Mouse (Mus musculus) hindbrain, embryonic 15.5 days (tissue): ENCODE measurements around the gene Ptgs2. TPM values are rescaled to one million over a fixed set of nuclear protein-coding genes. Genes with fewer than 3 reads are reported as not detected.

Source experiments
- microRNA-seq: library from miRNA; unstranded; fragments of <30 nt; microRNA quantifications from one replicate; pipeline ENCODE4, GENCODE M21; 2016
- polyA plus RNA-seq: library from polyadenylated mRNA; unstranded; fragments of >200 nt; fragmentation: Nextera tagmentation; extraction: Ambion mirVana; gene quantifications from 2 replicates; pipeline ENCODE4 v1.2.1, GENCODE M21; 2015

The Ptgs2 gene
- polyA plus RNA-seq, 1 experiment from 2014 or later = 0.09 TPM

Small RNA genes within 50 kb of the gene (microRNA-seq; reads per million reads assigned to microRNA genes)
- not detected for gene Gm44329

Other genes with a start within 250 kb of the Ptgs2 start
- gene Pla2g4a, start 138.7 kb upstream of the Ptgs2 start, polyA plus RNA-seq = 1.8 and 2.3 TPM in 2 replicates
- not detected in 2 replicates for gene Pdc, start 219.4 kb downstream of the Ptgs2 start, polyA plus RNA-seq